Mouse (Mus musculus) CH12.LX (cell line): ENCODE measurements around the gene Fus. TPM values are rescaled to one million over a fixed set of nuclear protein-coding genes. Genes with fewer than 3 reads are reported as not detected.

Experiments used
- DNase-seq: peaks from one replicate; pipeline ENCODE4 v3.0.0-alpha.2; 2013; ENCODE audit errors: extremely low read depth
- H3K27ac ChIP-seq: 2 replicates; pipeline ENCODE4 v1.5.1; 2012; ENCODE audit warnings: low read depth, mild to moderate bottlenecking, control low read depth, moderate library complexity; ENCODE audit not compliant: insufficient read depth
- H3K27me3 ChIP-seq: replicated peaks from 2 replicates; pipeline ENCODE3; 2012; ENCODE audit warnings: inconsistent platforms
- H3K36me3 ChIP-seq, 2 experiments: replicated peaks in 1 of 2; 2 replicates each; pipeline versions ENCODE3 to v1.6.1; 2012; ENCODE audit warnings: inconsistent platforms in 1 of 2, low read length in 1 of 2, mild to moderate bottlenecking in 1 of 2, mixed read lengths in 1 of 2, moderate library complexity in 1 of 2; ENCODE audit not compliant: control insufficient read depth in 1 of 2, insufficient read depth in 1 of 2
- H3K4me1 ChIP-seq, 2 experiments: 2 replicates each; pipeline ENCODE4 v1.6.1; 2012; ENCODE audit warnings: inconsistent platforms in 1 of 2, moderate library complexity in 1 of 2; ENCODE audit not compliant: insufficient read depth in 2 of 2, control insufficient read depth in 1 of 2
- H3K4me2 ChIP-seq: 2 replicates; pipeline ENCODE4 v1.6.1; 2012; ENCODE audit warnings: low read depth, mild to moderate bottlenecking, control low read depth; ENCODE audit not compliant: poor library complexity, insufficient read depth, severe bottlenecking
- H3K4me3 ChIP-seq, 3 experiments: fragments of 150-350 bp in 1 of 3; sonication (generic) in 1 of 3; replicated peaks in 1 of 3; 2 replicates each; pipeline versions ENCODE3 to v1.5.1; 2011 to 2012; ENCODE audit warnings: low read depth in 2 of 3, low read length in 2 of 3, mild to moderate bottlenecking in 2 of 3, moderate library complexity in 2 of 3, control low read depth in 1 of 3, improper control_type of control experiment in 1 of 3, inconsistent platforms in 1 of 3, mixed read lengths in 1 of 3; ENCODE audit not compliant: poor library complexity in 1 of 3
- H3K79me2 ChIP-seq: replicated peaks from 2 replicates; pipeline ENCODE4 v1.6.1; 2012; ENCODE audit warnings: mild to moderate bottlenecking, moderate library complexity; ENCODE audit not compliant: control insufficient read depth, poor library complexity, insufficient read depth, severe bottlenecking; ENCODE audit errors: extremely low read depth
- H3K9ac ChIP-seq: 2 replicates; pipeline ENCODE4 v1.6.1; 2012; ENCODE audit warnings: low read depth, mild to moderate bottlenecking, control low read depth, moderate library complexity; ENCODE audit not compliant: insufficient read depth
- H3K9me3 ChIP-seq: replicated peaks from 2 replicates; pipeline ENCODE3; 2012; ENCODE audit warnings: low read length, inconsistent platforms, mixed read lengths
- BHLHE40 ChIP-seq: IDR thresholded peaks from 2 replicates; pipeline ENCODE4 v1.6.1; 2011; ENCODE audit warnings: mild to moderate bottlenecking, low read depth, low read length, improper control_type of control experiment
- CHD1 ChIP-seq: IDR thresholded peaks from 2 replicates; pipeline ENCODE4 v1.6.1; 2012; ENCODE audit warnings: low read depth, low read length, improper control_type of control experiment, inconsistent platforms
- CHD2 ChIP-seq: IDR thresholded peaks from 2 replicates; pipeline ENCODE4 v1.6.1; 2011; ENCODE audit warnings: low read length, improper control_type of control experiment
- CTCF ChIP-seq, 2 experiments: IDR thresholded peaks in 1 of 2; conservative IDR thresholded peaks in 1 of 2; 2 replicates each; pipeline ENCODE4 v1.5.1; 2011 to 2012; ENCODE audit warnings: low read depth in 2 of 2, low read length in 2 of 2, improper control_type of control experiment in 1 of 2, inconsistent platforms in 1 of 2, mild to moderate bottlenecking in 1 of 2, moderate library complexity in 1 of 2
- E2F4 ChIP-seq: IDR thresholded peaks from 2 replicates; pipeline ENCODE4 v1.6.1; 2011; ENCODE audit warnings: low read depth, low read length, improper control_type of control experiment; ENCODE audit not compliant: insufficient replicate concordance
- GABPA ChIP-seq: IDR thresholded peaks from 2 replicates; pipeline ENCODE4 v1.6.1; 2012; ENCODE audit warnings: low read depth, low read length, improper control_type of control experiment, inconsistent platforms; ENCODE audit not compliant: insufficient replicate concordance
- IRF4 ChIP-seq: IDR thresholded peaks from 2 replicates; pipeline ENCODE4 v1.6.1; 2014; ENCODE audit warnings: low read depth, mild to moderate bottlenecking, inconsistent platforms, low read length, improper control_type of control experiment
- KAT2A ChIP-seq: IDR thresholded peaks from 2 replicates; pipeline ENCODE4 v1.6.1; 2012; ENCODE audit warnings: low read length, improper control_type of control experiment, inconsistent platforms; ENCODE audit not compliant: insufficient replicate concordance
- MAFK ChIP-seq: IDR thresholded peaks from 2 replicates; pipeline ENCODE4 v1.6.1; 2011; ENCODE audit warnings: low read length, improper control_type of control experiment; ENCODE audit not compliant: insufficient replicate concordance
- MAX ChIP-seq: IDR thresholded peaks from 2 replicates; pipeline ENCODE4 v1.6.1; 2011; ENCODE audit warnings: low read length, improper control_type of control experiment
- MYC ChIP-seq: IDR thresholded peaks from 2 replicates; pipeline ENCODE4 v1.6.1; 2011; ENCODE audit warnings: low read depth, mild to moderate bottlenecking, improper control_type of control experiment, low read length
- RAD21 ChIP-seq: IDR thresholded peaks from 2 replicates; pipeline ENCODE4 v1.6.1; 2011; ENCODE audit warnings: low read depth, mild to moderate bottlenecking, low read length, improper control_type of control experiment, moderate library complexity
- RCOR1 ChIP-seq: conservative IDR thresholded peaks from 2 replicates; pipeline ENCODE4 v1.6.1; 2012; ENCODE audit warnings: low read depth, mild to moderate bottlenecking, inconsistent platforms, low read length, improper control_type of control experiment
- SIN3A ChIP-seq: IDR thresholded peaks from 2 replicates; pipeline ENCODE4 v1.6.1; 2012; ENCODE audit warnings: low read length, improper control_type of control experiment, inconsistent platforms
- SMC3 ChIP-seq: IDR thresholded peaks from 2 replicates; pipeline ENCODE4 v1.6.1; 2011; ENCODE audit warnings: low read depth, low read length, improper control_type of control experiment
- TBP ChIP-seq: conservative IDR thresholded peaks from 2 replicates; pipeline ENCODE4 v1.6.1; 2011; ENCODE audit warnings: low read depth, low read length, improper control_type of control experiment
- TCF12 ChIP-seq: IDR thresholded peaks from 2 replicates; pipeline ENCODE4 v1.6.1; 2014; ENCODE audit warnings: low read depth, mild to moderate bottlenecking, inconsistent platforms, low read length, improper control_type of control experiment
- UBTF ChIP-seq: IDR thresholded peaks from 2 replicates; pipeline ENCODE4 v1.6.1; 2012; ENCODE audit warnings: low read depth, mild to moderate bottlenecking, inconsistent platforms, low read length, improper control_type of control experiment, moderate library complexity
- dilution Hi-C: fragments of 300-500 bp; cut with MboI; formaldehyde crosslinking; loops from 2 replicates; pipeline ENCODE4 v1.14.3; 2020; ENCODE audit warnings: low sequenced_read_pairs; ENCODE audit not compliant: extremely low pct_unique_long_range_greater_than_20kb, extremely low pct_ligation_motif_present
- in situ Hi-C: fragments of 300-500 bp; cut with MboI; formaldehyde crosslinking; loops from 3 replicates; pipeline ENCODE4 v1.14.3; 2019; ENCODE audit warnings: low sequenced_read_pairs, low pct_ligation_motif_present, low pct_unique_long_range_greater_than_20kb, mixed read lengths
- polyA plus RNA-seq: library from polyadenylated mRNA; unstranded; fragments of >175 nt; gene quantifications from 2 replicates; pipeline ENCODE4 v1.2.1, GENCODE M21; 2012; ENCODE audit warnings: low read depth; ENCODE audit not compliant: insufficient read length
- total RNA-seq, 2 experiments: library from RNA; depleted of rRNA; stranded (reverse); fragments of 300-350 nt in 1 of 2; fragments of >200 nt in 1 of 2; gene quantifications; 2 replicates each; pipeline ENCODE4 v1.2.3; 2012 to 2014

The Fus gene
- total and polyA plus RNA-seq, 3 experiments, result 39.2 to 848 (median 57.7) TPM

GRCm38 (mm10) chr7:128022974-128023373 lies 55.7 kb downstream of the Fus start:
- H3K9me3 ChIP-seq, result no peaks in the 10 kb centered on the region
- no peak for TF ChIP-seq CHD2
- TF ChIP-seq MAX, result no peak
- TF ChIP-seq IRF4, result peak; percentile 61
- TF ChIP-seq MYC, result 0 out of 2 replicates have a peak, but pooled peaks have one; percentile 19
- TF ChIP-seq SMC3, result peak; percentile 58
- TF ChIP-seq RAD21, result peak; percentile 38
- no peak for TF ChIP-seq TCF12
- no peak for TF ChIP-seq BHLHE40
- peak; percentile 44 to 64 for TF ChIP-seq CTCF (conservative IDR thresholded peaks at IDR 0.05 in 1 of 2, IDR thresholded peaks at IDR 0.05 in 1 of 2; ENCODE audit: low read depth in 2 of 2, low read length in 2 of 2)
- TF ChIP-seq TBP, result no peak
- 0 out of 2 replicates have a peak, but pooled peaks have one; percentile 26 for TF ChIP-seq E2F4
- TF ChIP-seq CHD1, result no peak
- no peak for TF ChIP-seq GABPA
- TF ChIP-seq MAFK, result no peak
- TF ChIP-seq SIN3A, result no peak
- dilution Hi-C loops, result no loop called here
- H3K27ac ChIP-seq, result no peak overlapping the region
- H3K79me2 ChIP-seq, result no peaks in the 10 kb centered on the region
- H3K27me3 ChIP-seq, result no peaks in the 10 kb centered on the region
- H3K9ac ChIP-seq, result no peak overlapping the region
- no peak overlapping the region for H3K4me3 ChIP-seq
- H3K4me1 ChIP-seq, result no peaks in the 10 kb centered on the region
- H3K36me3 ChIP-seq, result no peaks in the 10 kb centered on the region
- no peak overlapping the region for H3K4me2 ChIP-seq
- DNase-seq, result peak; percentile 39
- in situ Hi-C loops, result no loop called here

GRCm38 (mm10) chr7:128023565-128023964 lies 56.3 kb downstream of the Fus start:
- Histone ChIP-seq H3K4me3 (no peak overlapping the region), H3K4me1 (no peaks in the 10 kb centered on the region), H3K79me2 (no peaks in the 10 kb centered on the region), H3K36me3 (no peaks in the 10 kb centered on the region), H3K9me3 (no peaks in the 10 kb centered on the region), H3K27ac (no peak overlapping the region), H3K4me2 (no peak overlapping the region), H3K9ac (no peak overlapping the region), H3K27me3 (no peaks in the 10 kb centered on the region)
- dilution Hi-C loops, result no loop called here
- in situ Hi-C loops, result no loop called here
- no peak for DNase-seq
- TF ChIP-seq RCOR1 (no peak), CHD1 (no peak), UBTF (no peak), GABPA (no peak), KAT2A (no peak)
